Mouse (Mus musculus) ES-E14 (cell line): ENCODE measurements around the gene Car9. TPM values are rescaled to one million over a fixed set of nuclear protein-coding genes. Genes with fewer than 3 reads are reported as not detected.

Experiments
- DNase-seq: peaks from one replicate; pipeline ENCODE4 v3.0.0-alpha.2; 2013; ENCODE audit warnings: low read depth, low spot score
- H3K27ac ChIP-seq: 2 replicates; pipeline ENCODE4 v1.5.1; 2012; ENCODE audit warnings: low read depth, mild to moderate bottlenecking, low read length, moderate library complexity, mixed read lengths; ENCODE audit not compliant: poor library complexity, insufficient read depth, severe bottlenecking
- H3K36me3 ChIP-seq: 2 replicates; pipeline ENCODE4 v1.6.1; 2012; ENCODE audit warnings: mild to moderate bottlenecking, low read length, moderate library complexity, mixed read lengths; ENCODE audit not compliant: control insufficient read depth, poor library complexity, insufficient read depth, severe bottlenecking
- H3K4me1 ChIP-seq, 2 experiments: fragments of 150-350 bp in 1 of 2; sonication (generic) in 1 of 2; 2 replicates each; pipeline ENCODE4 v1.6.1; 2012; ENCODE audit warnings: low read length in 2 of 2, mild to moderate bottlenecking in 1 of 2, mixed read lengths in 1 of 2; ENCODE audit not compliant: control insufficient read depth in 2 of 2, insufficient read depth in 2 of 2, poor library complexity in 1 of 2
- H3K4me3 ChIP-seq, 2 experiments: fragments of 150-350 bp in 1 of 2; sonication (generic) in 1 of 2; 2 replicates each; pipeline ENCODE4 v1.5.1; 2012; ENCODE audit warnings: low read length in 2 of 2, low read depth in 1 of 2, mild to moderate bottlenecking in 1 of 2, mixed read lengths in 1 of 2; ENCODE audit not compliant: insufficient read depth in 1 of 2, poor library complexity in 1 of 2, severe bottlenecking in 1 of 2
- H3K9ac ChIP-seq: 2 replicates; pipeline ENCODE4 v1.6.1; 2012; ENCODE audit warnings: low read depth, mild to moderate bottlenecking, low read length, mixed read lengths; ENCODE audit not compliant: poor library complexity, insufficient read depth, severe bottlenecking
- H3K9me3 ChIP-seq: fragments of 150-350 bp; sonication (generic); 2 replicates; pipeline ENCODE4 v1.6.1; 2012; ENCODE audit warnings: low read depth, mild to moderate bottlenecking, low read length; ENCODE audit not compliant: control insufficient read depth, insufficient read depth
- CHD2 ChIP-seq: IDR thresholded peaks from 2 replicates; pipeline ENCODE4 v1.6.1; 2014; ENCODE audit warnings: mild to moderate bottlenecking, low read depth, low read length, inconsistent platforms
- HCFC1 ChIP-seq: IDR thresholded peaks from 2 replicates; pipeline ENCODE4 v1.6.1; 2012; ENCODE audit warnings: low read length, inconsistent platforms, borderline replicate concordance; ENCODE audit not compliant: insufficient read depth
- MAFK ChIP-seq: IDR thresholded peaks from 2 replicates; pipeline ENCODE4 v1.6.1; 2014; ENCODE audit warnings: mild to moderate bottlenecking, low read depth, low read length, inconsistent platforms; ENCODE audit not compliant: insufficient read depth
- ZC3H11A ChIP-seq: IDR thresholded peaks from 2 replicates; pipeline ENCODE4 v1.6.1; 2012; ENCODE audit warnings: low read depth, mild to moderate bottlenecking, inconsistent platforms, low read length, borderline replicate concordance
- ZNF384 ChIP-seq: IDR thresholded peaks from 2 replicates; pipeline ENCODE4 v1.6.1; 2012; ENCODE audit warnings: low read depth, low read length, inconsistent platforms
- in situ Hi-C, 2 experiments: fragments of 600-800 bp; cut with MboI; formaldehyde crosslinking; loops; one replicate each; pipeline ENCODE4 v1.15.1; 2025; ENCODE audit warnings: low sequenced_read_pairs in 2 of 2, inconsistent platforms in 1 of 2; ENCODE audit not compliant: unreplicated experiment in 2 of 2
- total RNA-seq: library from RNA; depleted of rRNA; stranded (reverse); fragments of 300-350 nt; gene quantifications from 2 replicates; pipeline ENCODE4 v1.2.3, GENCODE M21; 2012

Gene Car9
- total RNA-seq, 1 experiment: 0.71 TPM

- in situ Hi-C loops: no loop called here
- Histone ChIP-seq H3K36me3 (peaks cover 24% of the 10 kb centered on the region), H3K27ac (no peak overlapping the region), H3K4me3 (no peak overlapping the region), H3K9ac (no peak overlapping the region), H3K9me3 (no peaks in the 10 kb centered on the region), H3K4me1 (peaks cover 0 to 8% of the 10 kb centered on the region in 2 experiments; a peak in 2 of 4 replicates)
- no peak for TF ChIP-seq ZC3H11A
- no peak for TF ChIP-seq HCFC1
- TF ChIP-seq ZNF384: 0 out of 2 replicates have a peak, but pooled peaks have one; percentile 35
- TF ChIP-seq CHD2: no peak
- no peak for TF ChIP-seq MAFK
- DNase-seq: no peak
Measured at GRCm38 (mm10) chr4:43528487-43528886, 21.7 kb downstream of the Car9 start.

- Histone ChIP-seq H3K27ac (no peak overlapping the region), H3K4me1 (peaks cover 4 to 7% of the 10 kb centered on the region in 2 experiments; a peak in 2 of 4 replicates), H3K36me3 (peaks cover 34% of the 10 kb centered on the region), H3K9ac (no peak overlapping the region), H3K9me3 (no peaks in the 10 kb centered on the region), H3K4me3 (no peak overlapping the region)
- in situ Hi-C loops: no loop called here
- no peak for DNase-seq
- no peak for TF ChIP-seq ZNF384
- no peak for TF ChIP-seq CHD2
- no peak for TF ChIP-seq HCFC1
- no peak for TF ChIP-seq ZC3H11A
- TF ChIP-seq MAFK: no peak
Measured at GRCm38 (mm10) chr4:43530081-43530501, 23.3 kb downstream of the Car9 start.

- Histone ChIP-seq H3K4me3 (no peak overlapping the region), H3K4me1 (peaks cover 4 to 11% of the 10 kb centered on the region in 2 experiments; a peak in 2 of 4 replicates), H3K27ac (no peak overlapping the region), H3K9ac (no peak overlapping the region), H3K9me3 (no peaks in the 10 kb centered on the region), H3K36me3 (peaks cover 39% of the 10 kb centered on the region)
- TF ChIP-seq ZC3H11A (no peak), ZNF384 (no peak), HCFC1 (no peak), MAFK (no peak), CHD2 (no peak)
- peak; percentile 66 for DNase-seq
- in situ Hi-C loops: no loop called here
Measured at GRCm38 (mm10) chr4:43530581-43530980, 23.8 kb downstream of the Car9 start.

GRCm38 (mm10) chr4:43533270-43533669 lies 26.5 kb downstream of the Car9 start:
- TF ChIP-seq ZNF384 (no peak), MAFK (no peak), CHD2 (no peak)
- H3K9me3 ChIP-seq: no peaks in the 10 kb centered on the region
- H3K4me1 ChIP-seq: peaks cover 4 to 12% of the 10 kb centered on the region in 2 experiments; a peak in 2 of 4 replicates
- no peak overlapping the region for H3K4me3 ChIP-seq
- H3K9ac ChIP-seq: no peak overlapping the region
- no peak overlapping the region for H3K27ac ChIP-seq
- DNase-seq: no peak
- in situ Hi-C loops: no loop called here
- peaks cover 64% of the 10 kb centered on the region for H3K36me3 ChIP-seq

- H3K9ac ChIP-seq: no peak overlapping the region
- in situ Hi-C loops: no loop called here
- peaks cover 7% of the 10 kb centered on the region; the same call in 1 of the 2 replicates for H3K9me3 ChIP-seq
- no peak overlapping the region for H3K27ac ChIP-seq
- TF ChIP-seq MAFK (no peak), ZC3H11A (no peak), ZNF384 (no peak), HCFC1 (no peak), CHD2 (no peak)
- peaks cover 87% of the 10 kb centered on the region for H3K36me3 ChIP-seq
- DNase-seq: no peak
- no peak overlapping the region for H3K4me3 ChIP-seq
- peaks cover 4 to 12% of the 10 kb centered on the region in 2 experiments; a peak in 2 of 4 replicates for H3K4me1 ChIP-seq
Measured at GRCm38 (mm10) chr4:43535628-43536027, 28.9 kb downstream of the Car9 start.
